Mouse (Mus musculus) midbrain, embryonic 15.5 days (tissue): ENCODE measurements around the gene Ampd3. TPM values are rescaled to one million over a fixed set of nuclear protein-coding genes. Genes with fewer than 3 reads are reported as not detected.

Experiments used
- ATAC-seq: fragments of 200-750 bp; cut with Nextera tagmentation; replicated peaks from 2 replicates; pipeline ENCODE4 v1.8.0; 2017; ENCODE audit warnings: moderate TSS enrichment
- H3K27ac ChIP-seq: fragments of 300-500 bp; sonication (generic); 2 replicates; pipeline ENCODE4 v1.5.1; 2015; ENCODE audit warnings: mild to moderate bottlenecking, inconsistent platforms
- H3K27me3 ChIP-seq: fragments of 300-500 bp; sonication (generic); replicated peaks from 2 replicates; pipeline ENCODE4 v1.6.1; 2015; ENCODE audit warnings: inconsistent platforms
- H3K36me3 ChIP-seq: fragments of 300-500 bp; sonication (generic); replicated peaks from 2 replicates; pipeline ENCODE4 v1.6.1; 2015; ENCODE audit warnings: inconsistent platforms
- H3K4me1 ChIP-seq: fragments of 300-500 bp; sonication (generic); 2 replicates; pipeline ENCODE4 v1.6.1; 2015; ENCODE audit warnings: inconsistent platforms
- H3K4me2 ChIP-seq: fragments of 300-500 bp; sonication (generic); 2 replicates; pipeline ENCODE4 v1.6.1; 2015; ENCODE audit warnings: inconsistent platforms, mild to moderate bottlenecking, moderate library complexity
- H3K4me3 ChIP-seq: fragments of 300-500 bp; sonication (generic); 2 replicates; pipeline ENCODE4 v1.5.1; 2015; ENCODE audit warnings: mild to moderate bottlenecking, inconsistent platforms
- H3K9ac ChIP-seq: fragments of 300-500 bp; sonication (generic); 2 replicates; pipeline ENCODE4 v1.6.1; 2015; ENCODE audit warnings: mild to moderate bottlenecking, inconsistent platforms
- H3K9me3 ChIP-seq: fragments of 300-500 bp; sonication (generic); 2 replicates; pipeline ENCODE4 v1.6.1; 2016; ENCODE audit warnings: inconsistent platforms
- WGBS: fragments of 180-500 bp; shearing (Covaris S2); methylation state at CpG from one replicate; pipeline ENCODE4 v1.1.7; 2015; ENCODE audit warnings: mixed read lengths; 5-methylcytosine and 5-hydroxymethylcytosine counted together
- polyA plus RNA-seq: library from polyadenylated mRNA; unstranded; fragments of >200 nt; fragmentation: Nextera tagmentation; extraction: Ambion mirVana; gene quantifications from 2 replicates; pipeline ENCODE4 v1.2.1, GENCODE M21; 2015

The Ampd3 gene
- polyA plus RNA-seq, 1 experiment from 2014 or later: 9.7 TPM

DNA sequence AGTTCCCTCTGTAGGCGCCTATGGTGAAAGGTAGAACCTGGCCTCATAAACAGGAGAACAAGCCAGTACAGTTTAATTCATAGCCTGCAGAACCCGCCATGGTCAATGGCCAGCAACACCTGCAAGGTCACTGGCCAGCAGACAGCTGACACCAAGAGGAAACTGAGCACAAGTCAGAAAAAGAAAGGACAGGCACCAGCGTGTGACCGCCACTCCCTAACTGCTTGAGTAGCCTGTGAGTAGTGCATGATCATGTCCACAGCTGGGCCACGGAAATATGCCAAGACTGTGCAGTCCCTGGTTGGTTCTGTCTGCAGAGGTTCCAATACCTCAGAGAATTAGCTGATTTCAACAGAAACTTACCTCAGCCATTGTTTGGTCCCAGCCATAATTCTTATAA is 26.0 kb upstream of the Ampd3 start:
- no peak overlapping the region for H3K4me3 ChIP-seq
- no peaks in the 10 kb centered on the region for H3K9me3 ChIP-seq
- H3K4me2 ChIP-seq: no peak overlapping the region
- no peaks in the 10 kb centered on the region for H3K27me3 ChIP-seq
- 90% methylated on average over 5 of the region's 5 CpGs for WGBS
- no peaks in the 10 kb centered on the region for H3K36me3 ChIP-seq
- H3K9ac ChIP-seq: no peak overlapping the region
- peaks cover 16% of the 10 kb centered on the region for H3K4me1 ChIP-seq
- H3K27ac ChIP-seq: no peak overlapping the region
- ATAC-seq: no peak

DNA sequence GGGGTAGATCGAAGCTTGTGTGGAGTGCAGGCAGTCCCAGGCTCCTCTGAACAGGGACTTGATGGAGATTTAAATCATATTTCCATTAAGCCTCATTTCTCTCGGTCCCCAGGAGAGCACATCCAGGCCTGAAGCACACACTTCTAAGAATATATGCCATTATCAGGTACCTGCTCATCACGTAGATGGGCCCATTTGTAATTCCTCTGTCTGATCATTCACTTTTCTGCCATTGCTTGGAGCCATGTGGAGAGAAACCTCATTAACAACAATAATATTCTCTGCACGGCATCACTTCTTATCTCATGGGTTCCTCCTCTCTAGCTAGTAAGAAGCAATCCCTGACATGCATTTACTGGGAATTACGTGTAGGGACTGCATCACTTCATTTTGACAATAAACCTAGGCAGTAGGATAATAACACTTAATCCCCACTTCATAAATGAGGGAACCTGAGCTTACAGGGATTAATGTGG is 21.9 kb upstream of the Ampd3 start:
- Histone ChIP-seq H3K4me1 (no peaks in the 10 kb centered on the region; the same call in 1 of the 2 replicates), H3K27me3 (no peaks in the 10 kb centered on the region), H3K4me2 (no peak overlapping the region), H3K27ac (peak overlapping the region; percentile 31; the same call in 1 of the 2 replicates), H3K9me3 (no peaks in the 10 kb centered on the region), H3K36me3 (no peaks in the 10 kb centered on the region), H3K4me3 (no peak overlapping the region), H3K9ac (no peak overlapping the region)
- WGBS: 44% methylated on average over 5 of the region's 5 CpGs
- ATAC-seq: peak; percentile 62

DNA sequence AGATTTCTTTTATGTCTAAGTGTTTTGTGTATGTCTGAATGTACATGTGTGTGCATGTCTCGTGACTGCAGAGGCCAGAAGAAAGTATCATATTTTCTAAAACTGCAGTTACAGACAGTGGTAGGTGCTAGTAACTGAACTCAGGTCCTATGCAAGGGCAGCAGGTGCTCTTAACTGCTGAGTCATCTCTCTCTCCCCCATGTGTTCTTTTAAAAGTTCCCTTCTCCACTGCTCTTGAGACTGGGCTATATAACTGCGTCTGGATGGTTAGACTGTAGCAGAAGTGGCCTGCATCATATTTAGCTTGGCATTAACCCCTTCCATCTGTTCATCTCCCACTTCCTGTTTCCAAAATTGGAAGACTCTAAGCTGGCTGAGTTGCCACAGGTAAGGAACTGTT is 21.2 kb upstream of the Ampd3 start:
- H3K9ac ChIP-seq: no peak overlapping the region
- no peak overlapping the region for H3K4me2 ChIP-seq
- no peaks in the 10 kb centered on the region for H3K27me3 ChIP-seq
- no peaks in the 10 kb centered on the region for H3K9me3 ChIP-seq
- no peak overlapping the region for H3K4me3 ChIP-seq
- 40% methylated on average over 2 of the region's 2 CpGs for WGBS
- ATAC-seq: no peak
- no peaks in the 10 kb centered on the region; the same call in 1 of the 2 replicates for H3K4me1 ChIP-seq
- no peak overlapping the region for H3K27ac ChIP-seq
- H3K36me3 ChIP-seq: no peaks in the 10 kb centered on the region

DNA sequence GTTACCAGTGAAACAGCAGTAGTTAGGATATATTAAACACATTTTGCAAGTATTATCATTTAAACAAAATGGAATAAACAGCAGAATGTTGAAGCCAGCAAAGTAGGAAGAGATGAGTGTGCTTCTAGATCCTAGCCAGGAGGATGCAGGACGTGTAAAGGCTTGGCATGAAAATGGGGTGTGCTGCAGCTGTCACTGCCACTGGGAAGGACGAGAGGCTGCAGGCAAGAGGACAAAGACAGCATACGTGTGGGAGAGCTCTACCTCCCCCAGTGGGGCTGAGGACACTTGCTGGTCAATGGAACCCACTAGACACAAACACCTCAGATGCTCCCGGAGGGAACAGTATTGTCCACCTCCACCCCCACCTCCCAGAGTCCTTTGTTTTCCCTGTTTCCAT is 17.2 kb upstream of the Ampd3 start:
- no peaks in the 10 kb centered on the region for H3K9me3 ChIP-seq
- no peak overlapping the region for H3K4me2 ChIP-seq
- H3K4me1 ChIP-seq: no peaks in the 10 kb centered on the region; the same call in 1 of the 2 replicates
- no peak for ATAC-seq
- WGBS: 45% methylated on average over 4 of the region's 4 CpGs
- H3K4me3 ChIP-seq: no peak overlapping the region
- H3K36me3 ChIP-seq: no peaks in the 10 kb centered on the region
- no peak overlapping the region for H3K9ac ChIP-seq
- no peaks in the 10 kb centered on the region for H3K27me3 ChIP-seq
- no peak overlapping the region for H3K27ac ChIP-seq

DNA sequence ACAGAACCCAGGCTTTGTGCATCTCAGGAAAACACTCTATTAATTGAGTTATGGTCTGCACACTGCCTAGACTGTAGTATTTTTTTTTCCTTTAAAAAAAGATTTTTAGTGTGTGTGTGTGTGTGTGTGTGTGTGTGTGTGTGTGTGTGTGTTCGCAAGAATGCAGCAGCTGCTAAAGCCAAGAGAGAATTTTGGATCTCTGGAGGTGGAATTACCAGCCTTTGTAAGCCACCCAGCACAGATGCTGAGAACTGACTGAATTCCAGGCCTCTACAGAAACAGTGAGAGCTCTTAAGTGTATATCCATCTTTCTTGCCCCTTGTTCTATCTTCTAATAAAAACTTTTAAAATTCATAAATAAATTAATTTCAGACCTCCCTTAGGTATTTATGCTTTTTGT is 16.4 kb upstream of the Ampd3 start:
- Histone ChIP-seq H3K27me3 (no peaks in the 10 kb centered on the region), H3K4me3 (no peak overlapping the region), H3K27ac (no peak overlapping the region), H3K9ac (no peak overlapping the region), H3K4me2 (no peak overlapping the region), H3K4me1 (no peaks in the 10 kb centered on the region), H3K9me3 (no peaks in the 10 kb centered on the region), H3K36me3 (no peaks in the 10 kb centered on the region)
- 92% methylated on average over 1 of the region's 1 CpGs for WGBS
- ATAC-seq: no peak

DNA sequence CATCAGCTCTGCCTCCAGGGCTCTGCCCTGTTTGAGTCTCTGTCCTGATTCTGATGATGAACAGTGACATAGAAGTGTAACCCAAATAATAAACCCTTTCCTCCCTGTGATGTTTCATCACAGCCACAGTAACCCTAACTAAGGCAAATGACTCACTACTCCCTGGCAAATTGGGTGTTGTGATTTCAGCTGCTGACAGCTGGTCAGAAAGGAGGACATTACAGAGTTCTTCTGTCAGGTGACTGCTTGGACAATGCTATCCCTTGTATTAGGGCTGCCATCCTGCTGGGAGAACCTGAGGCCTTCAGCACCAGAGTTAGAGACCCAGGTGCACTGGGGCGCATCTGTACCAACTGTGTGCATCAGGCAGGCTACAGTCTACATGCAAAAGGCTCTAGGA is 14.7 kb upstream of the Ampd3 start:
- Histone ChIP-seq H3K27ac (no peak overlapping the region), H3K4me2 (no peak overlapping the region), H3K4me1 (no peaks in the 10 kb centered on the region), H3K4me3 (no peak overlapping the region), H3K27me3 (no peaks in the 10 kb centered on the region), H3K9me3 (no peaks in the 10 kb centered on the region), H3K9ac (no peak overlapping the region), H3K36me3 (no peaks in the 10 kb centered on the region)
- no peak for ATAC-seq
- 94% methylated on average over 1 of the region's 1 CpGs for WGBS

DNA sequence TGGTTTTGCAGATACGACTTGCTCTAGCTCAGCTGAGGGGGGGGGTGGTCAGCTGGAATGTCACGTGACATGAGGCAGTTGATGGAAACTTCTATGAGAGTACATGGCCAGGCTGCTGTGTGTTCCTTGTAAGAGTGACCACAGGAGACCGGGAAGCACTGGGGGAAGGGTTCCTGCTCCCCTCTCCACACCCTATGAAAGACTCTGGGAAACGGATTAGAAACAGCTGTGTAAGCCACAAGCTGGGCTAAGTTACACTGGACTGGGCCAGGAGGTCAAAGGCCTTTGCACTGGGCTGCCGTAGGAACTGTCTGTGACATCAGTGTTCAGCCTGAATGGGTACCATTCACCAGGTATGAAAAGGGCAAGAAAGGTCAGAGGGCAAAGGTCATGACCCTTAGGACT is 14.1 kb upstream of the Ampd3 start:
- ATAC-seq: no peak
- 13% methylated on average over 5 of the region's 5 CpGs for WGBS
- no peaks in the 10 kb centered on the region for H3K36me3 ChIP-seq

DNA sequence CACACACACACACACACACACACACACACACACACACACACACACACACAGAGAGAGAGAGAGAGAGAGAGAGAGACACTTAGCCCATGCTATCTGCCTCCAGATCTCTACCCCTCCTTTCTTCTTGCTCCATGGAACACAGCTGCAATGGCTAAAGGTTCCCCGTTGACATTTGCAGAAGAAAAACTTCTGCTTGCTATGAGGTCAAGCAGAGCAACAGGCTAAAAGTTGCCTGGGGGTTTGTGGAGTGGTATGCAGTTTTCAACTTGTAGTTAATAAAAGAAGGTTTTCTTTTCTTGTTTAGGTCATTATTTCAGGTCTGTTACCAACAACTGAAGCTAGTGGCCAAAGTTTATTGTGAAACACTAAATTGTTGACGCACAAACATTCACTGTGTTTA is 11.6 kb upstream of the Ampd3 start:
- Histone ChIP-seq H3K4me2 (no peak overlapping the region), H3K4me1 (no peaks in the 10 kb centered on the region), H3K36me3 (no peaks in the 10 kb centered on the region), H3K9ac (no peak overlapping the region), H3K9me3 (no peaks in the 10 kb centered on the region), H3K27me3 (no peaks in the 10 kb centered on the region), H3K4me3 (no peak overlapping the region), H3K27ac (no peak overlapping the region)
- 64% methylated on average over 2 of the region's 2 CpGs for WGBS
- no peak for ATAC-seq

More for the DNA sequence above, 14.1 kb upstream of the Ampd3 start:
- no peak overlapping the region for H3K4me3 ChIP-seq
- H3K4me2 ChIP-seq: no peak overlapping the region
- H3K9me3 ChIP-seq: no peaks in the 10 kb centered on the region
- H3K9ac ChIP-seq: no peak overlapping the region
- no peaks in the 10 kb centered on the region for H3K27me3 ChIP-seq
- H3K27ac ChIP-seq: no peak overlapping the region
- no peaks in the 10 kb centered on the region for H3K4me1 ChIP-seq

DNA sequence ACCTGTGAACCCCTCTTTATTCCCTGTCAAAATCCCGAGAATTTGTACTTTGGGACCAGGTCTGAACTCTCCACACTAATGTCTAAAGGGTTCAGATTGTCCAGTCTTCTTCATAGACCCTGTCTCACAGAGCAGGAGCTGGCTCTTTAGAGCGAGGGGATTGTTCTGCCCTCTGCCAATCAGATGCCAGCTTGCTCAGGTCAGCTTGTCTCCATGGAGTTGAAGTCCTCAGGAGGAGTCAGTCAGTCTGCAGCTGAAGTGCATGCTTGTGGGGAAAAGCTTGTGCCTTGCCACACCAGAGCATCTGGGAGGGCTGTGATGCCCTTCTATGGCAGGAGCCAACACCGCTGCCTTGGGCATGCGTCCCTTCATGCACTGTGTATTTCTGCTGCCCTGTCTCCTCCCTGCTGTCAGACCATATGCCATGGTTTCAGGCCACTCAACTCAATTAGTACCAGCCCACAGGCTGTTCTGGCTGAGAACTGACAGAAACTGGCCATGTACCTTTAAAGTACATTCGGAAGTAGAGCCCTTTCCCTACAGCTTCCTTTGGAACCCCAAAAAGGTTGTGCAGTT is 5.3 kb upstream of the Ampd3 start:
- H3K27ac ChIP-seq: no peak overlapping the region
- no peak for ATAC-seq
- H3K27me3 ChIP-seq: no peaks in the 10 kb centered on the region
- WGBS: 63% methylated on average over 5 of the region's 5 CpGs
- no peak overlapping the region for H3K4me3 ChIP-seq
- no peaks in the 10 kb centered on the region for H3K36me3 ChIP-seq
- no peak overlapping the region for H3K9ac ChIP-seq
- H3K9me3 ChIP-seq: no peaks in the 10 kb centered on the region
- H3K4me2 ChIP-seq: no peak overlapping the region
- H3K4me1 ChIP-seq: 0 out of 2 replicates have a peak, but pooled peaks cover 1% of the 10 kb centered on the region

DNA sequence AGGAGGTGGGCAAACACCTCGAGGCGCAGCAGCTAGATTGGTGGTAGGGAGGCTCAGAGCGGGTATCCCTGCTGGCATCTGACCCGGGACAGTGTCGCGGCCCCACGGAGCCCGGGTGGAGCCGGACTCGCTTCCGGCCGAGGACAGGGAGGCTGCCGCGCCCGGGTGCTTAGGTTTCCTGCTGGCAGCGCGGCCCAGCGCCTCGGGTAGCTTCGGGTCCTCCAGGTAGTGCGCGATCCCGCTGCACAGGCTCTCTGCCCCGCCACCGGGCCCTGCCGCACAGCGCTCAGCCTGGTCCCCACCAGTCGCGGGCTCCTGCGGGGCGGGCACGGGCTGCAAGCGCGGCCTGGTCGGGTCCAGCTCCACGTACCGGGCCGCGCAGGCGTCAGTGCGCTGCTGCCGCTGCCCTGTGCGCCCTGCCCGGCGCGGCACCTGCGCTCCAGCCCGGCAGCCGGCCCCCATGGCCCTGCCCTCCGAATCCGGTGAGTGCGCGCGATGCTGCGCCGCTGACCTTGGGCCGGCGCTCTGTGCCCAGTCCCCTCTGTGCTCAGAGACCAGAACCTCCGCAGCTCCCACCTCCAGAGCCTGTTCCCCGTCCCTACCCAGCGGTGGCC is 552 bp downstream of the Ampd3 start:
- no peaks in the 10 kb centered on the region for H3K36me3 ChIP-seq
- H3K4me2 ChIP-seq: peak overlapping the region; percentile 89
- 0 out of 2 replicates have a peak, but pooled peaks cover 3% of the 10 kb centered on the region for H3K27me3 ChIP-seq
- no peaks in the 10 kb centered on the region for H3K9me3 ChIP-seq
- peaks cover 18% of the 10 kb centered on the region for H3K4me1 ChIP-seq
- H3K9ac ChIP-seq: peak overlapping the region; percentile 76
- ATAC-seq: peak; percentile 87
- peak overlapping the region; percentile 51 for H3K27ac ChIP-seq
- peak overlapping the region; percentile 66 for H3K4me3 ChIP-seq
- under 1% methylated on average over 61 of the region's 61 CpGs for WGBS

DNA sequence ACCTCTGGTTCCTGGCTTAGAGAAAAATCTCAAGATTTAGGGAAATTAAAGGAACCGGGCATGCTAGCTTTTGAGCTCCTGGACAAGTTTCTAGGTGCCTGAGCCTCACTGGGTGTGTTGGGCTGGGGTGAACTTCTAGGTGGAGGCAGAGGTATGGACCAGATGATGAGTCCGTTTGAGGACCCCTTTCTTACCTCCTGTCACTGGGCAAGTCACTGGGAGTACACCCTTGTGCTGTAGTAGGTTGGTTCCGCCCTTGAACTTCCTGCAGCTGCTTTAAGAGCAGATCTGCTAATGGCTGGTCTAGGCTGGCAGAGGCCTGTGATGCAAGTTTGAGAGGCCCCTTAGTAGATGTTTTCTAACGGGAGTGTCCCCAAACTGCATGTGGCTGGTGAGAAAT is 1.1 kb downstream of the Ampd3 start:
- peak overlapping the region; percentile 89 for H3K4me2 ChIP-seq
- WGBS: 45% methylated on average over 4 of the region's 4 CpGs
- no peaks in the 10 kb centered on the region for H3K36me3 ChIP-seq
- H3K27me3 ChIP-seq: 0 out of 2 replicates have a peak, but pooled peaks cover 3% of the 10 kb centered on the region
- ATAC-seq: no peak
- H3K27ac ChIP-seq: peak overlapping the region; percentile 51; the same call in 1 of the 2 replicates
- peak overlapping the region; percentile 76 for H3K9ac ChIP-seq
- peak overlapping the region; percentile 66 for H3K4me3 ChIP-seq
- H3K4me1 ChIP-seq: peaks cover 23% of the 10 kb centered on the region
- H3K9me3 ChIP-seq: no peaks in the 10 kb centered on the region

DNA sequence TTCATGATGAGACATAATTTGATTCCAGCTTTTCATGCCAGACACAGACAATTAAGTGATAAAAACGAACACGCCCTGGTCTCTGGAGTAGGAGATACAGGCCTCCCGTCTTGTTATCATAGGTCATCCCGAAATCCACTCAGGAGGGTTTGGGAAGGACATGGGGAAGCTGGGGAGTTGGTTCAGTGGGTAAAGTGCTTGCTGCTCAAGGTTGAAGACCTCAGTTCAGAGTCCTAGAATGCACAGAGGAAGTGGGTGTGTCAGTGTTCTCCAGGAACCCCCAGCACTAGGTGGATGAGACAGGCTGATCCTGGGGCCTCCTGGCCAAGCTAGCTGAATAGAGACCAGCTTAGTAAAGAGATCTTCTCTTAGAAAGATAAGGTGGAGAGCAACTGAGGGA is 2.9 kb downstream of the Ampd3 start:
- 0 out of 2 replicates have a peak, but pooled peaks cover 3% of the 10 kb centered on the region for H3K27me3 ChIP-seq
- H3K4me2 ChIP-seq: no peak overlapping the region
- no peaks in the 10 kb centered on the region for H3K9me3 ChIP-seq
- H3K4me1 ChIP-seq: peaks cover 25% of the 10 kb centered on the region
- H3K36me3 ChIP-seq: no peaks in the 10 kb centered on the region
- no peak for ATAC-seq
- H3K27ac ChIP-seq: no peak overlapping the region
- no peak overlapping the region for H3K4me3 ChIP-seq
- H3K9ac ChIP-seq: no peak overlapping the region
- 96% methylated on average over 4 of the region's 4 CpGs for WGBS

DNA sequence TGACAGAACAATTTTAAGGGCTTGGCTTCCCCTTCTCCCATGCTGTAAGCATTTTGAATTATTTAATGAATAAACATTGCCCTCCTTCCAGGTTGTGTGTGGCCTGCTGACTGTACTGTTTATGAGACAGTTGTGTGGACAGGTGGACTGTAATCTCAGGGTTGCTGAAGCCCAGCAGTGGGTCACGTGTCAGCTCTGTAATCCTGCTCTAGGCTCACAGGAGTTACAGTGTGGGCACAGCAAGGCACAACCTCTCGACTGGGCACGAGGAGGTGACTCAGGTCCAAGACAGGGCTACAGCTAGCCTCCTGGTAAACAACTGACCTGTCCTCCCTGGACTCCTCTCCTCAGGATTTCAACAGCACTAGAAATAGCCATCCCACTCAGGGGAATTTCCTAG is 4.3 kb downstream of the Ampd3 start:
- Histone ChIP-seq H3K36me3 (no peaks in the 10 kb centered on the region), H3K4me1 (peaks cover 25% of the 10 kb centered on the region), H3K9me3 (no peaks in the 10 kb centered on the region), H3K4me3 (no peak overlapping the region), H3K4me2 (no peak overlapping the region), H3K27ac (no peak overlapping the region), H3K9ac (no peak overlapping the region), H3K27me3 (0 out of 2 replicates have a peak, but pooled peaks cover 3% of the 10 kb centered on the region)
- ATAC-seq: no peak
- WGBS: 81% methylated on average over 3 of the region's 3 CpGs
